Mouse (Mus musculus): ENCODE results near the gene Akr1d1. TPM values are rescaled to one million over a fixed set of nuclear protein-coding genes. Genes with fewer than 3 reads are reported as not detected.

Gene Akr1d1
- polyA plus RNA-seq (2014; fragmentation: Nextera tagmentation; extraction: Ambion mirVana): 0.08 TPM in 1 of 2 replicates, not detected in the other

DNA sequence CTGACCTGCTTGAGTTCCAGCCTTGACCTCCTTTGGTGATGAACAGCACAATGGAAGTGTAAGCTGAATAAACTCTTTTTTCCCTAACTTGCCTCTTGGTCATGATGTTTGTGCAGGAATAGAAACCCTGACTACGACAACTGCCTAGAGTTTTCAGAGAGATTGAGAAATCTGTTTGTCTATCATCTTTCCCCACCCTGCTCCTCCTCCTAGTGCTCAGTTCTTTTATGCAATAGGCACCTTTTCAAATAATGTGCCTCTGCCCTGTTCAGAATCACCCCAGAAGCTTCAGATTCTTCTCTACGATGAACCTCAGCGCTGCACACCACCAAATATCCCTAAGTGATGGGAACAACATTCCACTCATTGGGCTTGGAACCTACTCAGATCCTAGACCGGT lies at the start of gene Akr1d1:
TSS of gene Akr1d1 (plus strand) at position 234 of the 400 bp plus-strand sequence.
- Histone ChIP-seq H3K36me3 (ENCODE audit: control insufficient read depth, insufficient read depth, low read length) (no peaks in the 10 kb centered on the region), H3K9ac (ENCODE audit: low read depth, low read length) (no peak within 1 kb of the TSS), H3K27me3 (ENCODE audit: control insufficient read depth, insufficient read depth, low read length) (no peaks in the 10 kb centered on the region), H3K4me3 (ENCODE audit: low read length) (no peak within 1 kb of the TSS), H3K27ac (ENCODE audit: low read depth, low read length) (no peak within 1 kb of the TSS), H3K9me3 (ENCODE audit: control insufficient read depth, low read length) (no peaks in the 10 kb centered on the region), H3K4me2 (replicated peaks; ENCODE audit: low read depth, low read length) (no peak within 1 kb of the TSS), H3K4me1 (ENCODE audit: control insufficient read depth, insufficient read depth, low read length) (no peaks in the 10 kb centered on the region)
- no peak for ATAC-seq (ENCODE audit: low FRiP score, low TSS enrichment)
- 92% methylated on average over 4 of the region's 4 CpGs for WGBS

DNA sequence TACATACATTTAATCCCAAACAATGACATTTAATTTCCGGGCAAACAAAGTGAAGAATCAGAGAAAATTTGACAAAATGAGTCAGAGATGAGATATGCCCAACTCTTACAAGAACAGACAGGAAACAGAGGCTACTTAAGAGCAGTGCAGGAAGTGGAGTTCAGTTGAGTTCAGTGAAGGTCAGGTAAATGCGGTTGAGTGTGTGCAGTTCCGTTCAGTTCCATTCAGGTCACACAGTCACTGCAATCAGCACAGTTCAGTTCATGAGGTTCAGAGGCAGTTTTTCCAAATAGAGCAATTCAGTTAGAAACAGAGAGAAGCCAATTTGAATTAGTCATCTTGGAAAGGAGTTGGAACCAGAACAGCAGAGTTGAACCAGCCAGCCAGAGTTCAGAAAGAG lies 48.8 kb upstream of the Akr1d1 start:
- WGBS: 85% methylated on average over 3 of the region's 3 CpGs
- no peaks in the 10 kb centered on the region for H3K4me1 ChIP-seq (ENCODE audit: control insufficient read depth, insufficient read depth, low read length)
- no peak overlapping the region for H3K27ac ChIP-seq (ENCODE audit: low read depth, low read length)
- H3K9me3 ChIP-seq (ENCODE audit: control insufficient read depth, low read length): no peaks in the 10 kb centered on the region
- no peak for ATAC-seq (ENCODE audit: low FRiP score, low TSS enrichment)
- no peak overlapping the region for H3K9ac ChIP-seq (ENCODE audit: low read depth, low read length)
- H3K4me2 ChIP-seq (replicated peaks; ENCODE audit: low read depth, low read length): no peak overlapping the region
- no peaks in the 10 kb centered on the region for H3K36me3 ChIP-seq (ENCODE audit: control insufficient read depth, insufficient read depth, low read length)
- H3K27me3 ChIP-seq (ENCODE audit: control insufficient read depth, insufficient read depth, low read length): no peaks in the 10 kb centered on the region
- H3K4me3 ChIP-seq (ENCODE audit: low read length): no peak overlapping the region

DNA sequence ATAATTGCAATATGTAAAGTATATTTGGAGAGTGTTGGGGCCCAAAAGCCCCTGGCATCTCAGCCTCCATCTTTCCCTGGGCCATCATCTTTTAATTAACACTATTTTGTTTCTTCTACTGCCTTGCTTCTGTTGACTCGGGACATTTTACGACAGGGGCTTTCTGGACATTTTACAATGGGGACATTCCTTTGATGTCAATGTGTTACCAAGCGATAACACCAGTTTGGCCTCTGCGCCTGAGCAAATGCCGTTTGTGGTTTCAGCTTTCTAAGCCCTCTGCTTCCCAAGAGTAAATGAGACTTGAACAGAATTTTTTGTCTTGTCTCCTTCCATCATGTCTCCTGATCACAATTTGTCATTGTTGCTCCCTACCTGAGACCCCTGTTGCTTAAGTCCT lies 46.7 kb upstream of the Akr1d1 start:
- Histone ChIP-seq H3K4me1 (ENCODE audit: control insufficient read depth, insufficient read depth, low read length) (no peaks in the 10 kb centered on the region), H3K9ac (ENCODE audit: low read depth, low read length) (no peak overlapping the region), H3K27ac (ENCODE audit: low read depth, low read length) (no peak overlapping the region), H3K4me2 (replicated peaks; ENCODE audit: low read depth, low read length) (no peak overlapping the region), H3K9me3 (ENCODE audit: control insufficient read depth, low read length) (no peaks in the 10 kb centered on the region), H3K36me3 (ENCODE audit: control insufficient read depth, insufficient read depth, low read length) (no peaks in the 10 kb centered on the region), H3K27me3 (ENCODE audit: control insufficient read depth, insufficient read depth, low read length) (no peaks in the 10 kb centered on the region), H3K4me3 (ENCODE audit: low read length) (no peak overlapping the region)
- ATAC-seq (ENCODE audit: low FRiP score, low TSS enrichment): no peak
- 12% methylated on average over 5 of the region's 5 CpGs for WGBS

DNA sequence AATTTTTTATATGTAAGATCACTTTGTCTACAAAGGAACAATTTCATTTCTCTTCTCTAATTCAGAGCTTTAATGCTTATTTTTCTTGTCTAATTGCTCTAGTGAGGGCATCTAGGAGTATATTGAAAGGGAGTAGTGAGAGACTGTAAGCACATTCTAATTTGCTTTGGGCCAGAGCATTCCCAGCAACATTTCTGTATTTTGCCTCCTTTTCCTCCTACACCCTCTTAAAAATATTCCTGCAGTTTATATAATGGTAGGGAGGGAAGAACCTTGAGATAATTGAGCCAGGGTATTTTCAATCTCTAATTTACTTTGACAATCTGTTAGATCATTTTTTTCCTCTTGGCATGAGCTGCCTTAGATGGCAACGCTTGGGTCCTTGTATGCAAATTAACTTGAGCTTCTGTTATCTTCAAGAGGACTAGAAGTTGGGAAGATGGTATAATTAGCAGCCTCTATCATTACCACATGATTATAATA lies 45.3 kb upstream of the Akr1d1 start:
- no peaks in the 10 kb centered on the region for H3K36me3 ChIP-seq (ENCODE audit: control insufficient read depth, insufficient read depth, low read length)
- WGBS: 63% methylated on average over 1 of the region's 1 CpGs
- H3K9ac ChIP-seq (ENCODE audit: low read depth, low read length): no peak overlapping the region
- no peak overlapping the region for H3K4me2 ChIP-seq (replicated peaks; ENCODE audit: low read depth, low read length)
- ATAC-seq (ENCODE audit: low FRiP score, low TSS enrichment): no peak
- H3K27ac ChIP-seq (ENCODE audit: low read depth, low read length): no peak overlapping the region
- H3K4me3 ChIP-seq (ENCODE audit: low read length): no peak overlapping the region
- H3K27me3 ChIP-seq (ENCODE audit: control insufficient read depth, insufficient read depth, low read length): no peaks in the 10 kb centered on the region
- H3K4me1 ChIP-seq (ENCODE audit: control insufficient read depth, insufficient read depth, low read length): no peaks in the 10 kb centered on the region
- no peaks in the 10 kb centered on the region for H3K9me3 ChIP-seq (ENCODE audit: control insufficient read depth, low read length)

DNA sequence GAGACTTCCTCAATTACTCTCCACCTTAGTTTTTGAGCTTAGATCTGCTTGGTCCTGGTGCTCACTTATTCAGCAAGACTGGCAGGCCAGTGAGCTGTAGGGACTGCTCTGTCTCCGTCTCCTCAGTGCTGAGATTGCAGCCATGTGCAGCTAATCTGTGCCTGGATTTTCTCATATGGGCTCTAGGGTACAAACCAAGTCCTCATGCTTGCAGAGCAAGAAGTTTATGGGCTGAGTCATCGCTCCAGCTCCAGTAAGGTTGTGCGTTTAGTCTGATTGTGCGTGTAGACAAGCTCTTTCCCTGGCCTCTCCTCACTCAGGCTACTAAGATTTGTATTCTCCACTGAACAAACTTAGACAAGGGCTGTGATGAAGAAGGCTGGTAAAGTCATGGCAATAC lies 43.5 kb upstream of the Akr1d1 start:
- Histone ChIP-seq H3K36me3 (ENCODE audit: control insufficient read depth, insufficient read depth, low read length) (no peaks in the 10 kb centered on the region), H3K9ac (ENCODE audit: low read depth, low read length) (no peak overlapping the region), H3K4me2 (replicated peaks; ENCODE audit: low read depth, low read length) (no peak overlapping the region), H3K9me3 (ENCODE audit: control insufficient read depth, low read length) (no peaks in the 10 kb centered on the region), H3K4me3 (ENCODE audit: low read length) (no peak overlapping the region), H3K27ac (ENCODE audit: low read depth, low read length) (no peak overlapping the region), H3K27me3 (ENCODE audit: control insufficient read depth, insufficient read depth, low read length) (no peaks in the 10 kb centered on the region), H3K4me1 (ENCODE audit: control insufficient read depth, insufficient read depth, low read length) (no peaks in the 10 kb centered on the region)
- WGBS: 79% methylated on average over 4 of the region's 4 CpGs
- no peak for ATAC-seq (ENCODE audit: low FRiP score, low TSS enrichment)

DNA sequence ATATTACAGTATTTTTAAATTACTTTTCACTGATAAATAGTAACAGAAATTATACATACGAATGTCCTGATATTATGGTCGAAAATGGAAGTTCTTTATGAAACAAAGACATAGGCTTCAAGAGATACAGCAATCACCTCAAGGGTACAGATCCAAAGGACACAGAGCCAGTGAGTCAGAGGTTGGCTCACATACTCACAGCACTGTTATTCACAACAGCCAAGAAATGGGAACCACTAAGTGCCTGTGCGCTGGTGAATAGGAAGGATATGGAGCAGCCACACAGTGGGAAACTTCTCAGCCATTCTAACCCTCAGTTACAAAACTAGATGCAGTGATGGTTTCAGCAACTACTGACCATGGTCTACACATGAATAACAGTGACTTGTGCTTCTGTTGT lies 37.7 kb upstream of the Akr1d1 start:
- WGBS: 88% methylated on average over 3 of the region's 3 CpGs
- ATAC-seq (ENCODE audit: low FRiP score, low TSS enrichment): no peak

DNA sequence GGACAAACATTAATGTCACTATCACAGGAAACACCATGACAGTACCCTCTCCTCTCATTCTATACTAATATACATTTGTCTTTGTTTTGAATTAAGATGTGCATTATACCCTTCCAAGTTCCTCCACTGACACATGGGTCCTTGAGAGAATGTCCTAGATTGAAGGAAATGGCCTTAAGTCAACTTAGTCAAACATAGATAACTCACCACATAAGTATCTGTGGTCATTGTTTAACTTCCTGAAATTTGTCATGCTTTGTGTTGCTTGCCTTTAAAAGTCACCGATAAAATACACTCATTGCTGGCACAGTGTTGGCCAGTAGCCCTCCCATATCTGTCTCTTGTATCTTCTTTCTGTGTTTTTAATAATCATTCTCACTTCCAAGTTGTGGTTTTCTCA lies 35.0 kb upstream of the Akr1d1 start:
- no peak overlapping the region for H3K4me2 ChIP-seq (replicated peaks; ENCODE audit: low read depth, low read length)
- ATAC-seq (ENCODE audit: low FRiP score, low TSS enrichment): no peak
- peaks cover 6% of the 10 kb centered on the region; the same call in 1 of the 2 replicates for H3K9me3 ChIP-seq (ENCODE audit: control insufficient read depth, low read length)
- H3K27me3 ChIP-seq (ENCODE audit: control insufficient read depth, insufficient read depth, low read length): no peaks in the 10 kb centered on the region
- H3K4me1 ChIP-seq (ENCODE audit: control insufficient read depth, insufficient read depth, low read length): no peaks in the 10 kb centered on the region
- no peak overlapping the region for H3K27ac ChIP-seq (ENCODE audit: low read depth, low read length)
- H3K4me3 ChIP-seq (ENCODE audit: low read length): no peak overlapping the region
- WGBS: 80% methylated on average over 1 of the region's 1 CpGs
- H3K9ac ChIP-seq (ENCODE audit: low read depth, low read length): no peak overlapping the region
- no peaks in the 10 kb centered on the region for H3K36me3 ChIP-seq (ENCODE audit: control insufficient read depth, insufficient read depth, low read length)

More for the DNA sequence above, 37.7 kb upstream of the Akr1d1 start:
- no peaks in the 10 kb centered on the region for H3K4me1 ChIP-seq (ENCODE audit: control insufficient read depth, insufficient read depth, low read length)
- H3K4me3 ChIP-seq (ENCODE audit: low read length): no peak overlapping the region
- no peaks in the 10 kb centered on the region for H3K9me3 ChIP-seq (ENCODE audit: control insufficient read depth, low read length)
- H3K36me3 ChIP-seq (ENCODE audit: control insufficient read depth, insufficient read depth, low read length): no peaks in the 10 kb centered on the region
- H3K9ac ChIP-seq (ENCODE audit: low read depth, low read length): no peak overlapping the region
- H3K27ac ChIP-seq (ENCODE audit: low read depth, low read length): no peak overlapping the region
- H3K4me2 ChIP-seq (replicated peaks; ENCODE audit: low read depth, low read length): no peak overlapping the region
- no peaks in the 10 kb centered on the region for H3K27me3 ChIP-seq (ENCODE audit: control insufficient read depth, insufficient read depth, low read length)

DNA sequence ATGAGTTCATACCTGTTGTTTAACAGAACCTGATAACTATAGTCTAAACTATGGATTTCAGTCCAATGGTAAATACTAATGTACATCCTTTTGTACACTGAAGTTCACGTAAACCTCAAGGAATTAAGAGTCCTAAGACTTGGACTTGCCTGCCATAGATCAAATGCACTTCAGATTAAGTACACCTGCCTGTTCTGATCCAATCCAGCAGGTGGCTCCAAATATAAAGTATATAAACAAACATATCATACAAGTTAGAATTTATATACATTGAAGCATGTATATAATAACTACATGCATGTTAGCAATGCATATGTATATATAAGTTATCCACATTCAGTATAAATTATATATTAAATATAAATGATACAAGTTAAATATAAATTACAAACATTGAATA lies 33.1 kb upstream of the Akr1d1 start:
- peaks cover 6% of the 10 kb centered on the region; the same call in 1 of the 2 replicates for H3K9me3 ChIP-seq (ENCODE audit: control insufficient read depth, low read length)
- no peak overlapping the region for H3K4me3 ChIP-seq (ENCODE audit: low read length)
- H3K36me3 ChIP-seq (ENCODE audit: control insufficient read depth, insufficient read depth, low read length): no peaks in the 10 kb centered on the region
- no peaks in the 10 kb centered on the region for H3K4me1 ChIP-seq (ENCODE audit: control insufficient read depth, insufficient read depth, low read length)
- no peak overlapping the region for H3K9ac ChIP-seq (ENCODE audit: low read depth, low read length)
- 88% methylated on average over 1 of the region's 1 CpGs for WGBS
- ATAC-seq (ENCODE audit: low FRiP score, low TSS enrichment): no peak
- H3K27me3 ChIP-seq (ENCODE audit: control insufficient read depth, insufficient read depth, low read length): no peaks in the 10 kb centered on the region
- H3K27ac ChIP-seq (ENCODE audit: low read depth, low read length): no peak overlapping the region
- no peak overlapping the region for H3K4me2 ChIP-seq (replicated peaks; ENCODE audit: low read depth, low read length)

DNA sequence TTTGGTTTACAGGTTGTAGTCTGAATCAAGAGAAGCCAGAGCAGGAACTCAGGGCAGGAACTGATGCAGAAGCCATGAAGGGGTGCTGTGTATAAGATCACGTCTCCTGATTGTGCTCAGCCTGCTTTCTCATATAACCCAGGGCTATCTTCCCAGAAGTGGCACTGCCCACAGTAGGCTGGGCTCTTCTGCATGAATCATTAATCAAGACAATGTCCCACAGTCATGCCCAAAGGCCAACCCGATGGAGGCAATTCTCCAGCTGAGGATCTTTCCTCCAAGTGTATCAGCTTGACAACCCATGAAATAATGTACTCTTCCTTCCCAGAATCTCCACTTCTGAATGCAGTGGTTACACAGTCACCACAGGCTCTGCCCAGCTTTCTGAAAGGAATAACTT lies 24.4 kb upstream of the Akr1d1 start:
- Histone ChIP-seq H3K27ac (ENCODE audit: low read depth, low read length) (no peak overlapping the region), H3K4me2 (replicated peaks; ENCODE audit: low read depth, low read length) (no peak overlapping the region), H3K9me3 (ENCODE audit: control insufficient read depth, low read length) (no peaks in the 10 kb centered on the region), H3K4me1 (ENCODE audit: control insufficient read depth, insufficient read depth, low read length) (no peaks in the 10 kb centered on the region), H3K4me3 (ENCODE audit: low read length) (no peak overlapping the region), H3K27me3 (ENCODE audit: control insufficient read depth, insufficient read depth, low read length) (no peaks in the 10 kb centered on the region), H3K36me3 (ENCODE audit: control insufficient read depth, insufficient read depth, low read length) (no peaks in the 10 kb centered on the region), H3K9ac (ENCODE audit: low read depth, low read length) (no peak overlapping the region)
- WGBS: 66% methylated on average over 2 of the region's 2 CpGs
- ATAC-seq (ENCODE audit: low FRiP score, low TSS enrichment): no peak

Data from kidney, embryonic 14.5 days (tissue).